Mouse (Mus musculus): ENCODE measurements around the gene Cfap54.

DNA sequence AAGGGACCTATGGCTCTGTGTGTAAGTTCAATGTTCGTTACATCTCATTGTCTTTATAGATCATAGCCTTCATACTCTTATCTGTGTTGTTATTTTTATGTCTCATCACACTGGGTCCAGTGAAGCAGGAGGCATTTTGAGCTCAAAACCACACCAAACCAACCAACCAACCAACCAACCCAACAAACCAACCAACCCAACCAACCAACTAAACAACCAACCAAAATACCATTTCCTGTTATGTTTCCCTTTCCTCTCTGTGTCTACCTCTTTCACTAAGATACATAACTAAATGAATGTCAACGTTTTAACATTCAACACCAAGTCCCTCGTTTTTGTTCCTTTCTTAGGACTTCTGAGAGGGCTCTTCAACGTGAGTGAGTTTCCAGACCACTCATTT is 40.0 kb downstream of the Cfap54 start:
- no peak for TF ChIP-seq GATA1 (IDR thresholded peaks at IDR 0.05; ENCODE audit: borderline replicate concordance, low read length)
- TF ChIP-seq FLI1 (IDR thresholded peaks at IDR 0.05; ENCODE audit: low read length), result no peak

All from megakaryocyte, embryonic 14.5 days (primary cell).